Mouse (Mus musculus) heart, embryonic 14.5 days (tissue): ENCODE measurements around the gene Gp1bb. TPM values are rescaled to one million over a fixed set of nuclear protein-coding genes. Genes with fewer than 3 reads are reported as not detected.

Experiments used
- ATAC-seq: fragments of 200-750 bp; cut with Nextera tagmentation; 2 replicates; pipeline ENCODE4 v1.8.0; 2017; ENCODE audit warnings: low read depth, moderate TSS enrichment; ENCODE audit not compliant: insufficient number of reproducible peaks, insufficient read depth, low FRiP score
- H3K27ac ChIP-seq, 2 experiments: fragments of 200-500 bp in 1 of 2; fragments of 300-500 bp in 1 of 2; sonication (generic) in 1 of 2; replicated peaks in 1 of 2; 2 replicates each; pipeline ENCODE4 v1.5.1; 2012 to 2014; ENCODE audit warnings: low read depth in 2 of 2, low read length in 2 of 2, control low read depth in 1 of 2, mild to moderate bottlenecking in 1 of 2, mixed read lengths in 1 of 2; ENCODE audit not compliant: control insufficient read depth in 1 of 2, insufficient read depth in 1 of 2
- H3K27me3 ChIP-seq: fragments of 300-500 bp; sonication (generic); 2 replicates; pipeline ENCODE4 v1.6.1; 2014; ENCODE audit warnings: mild to moderate bottlenecking, low read length, control low read depth; ENCODE audit not compliant: control insufficient read depth, insufficient read depth
- H3K36me3 ChIP-seq: fragments of 300-500 bp; sonication (generic); 2 replicates; pipeline ENCODE4 v1.6.1; 2014; ENCODE audit warnings: mild to moderate bottlenecking, control low read depth, low read length, mixed read lengths; ENCODE audit not compliant: control insufficient read depth, insufficient read depth
- H3K4me1 ChIP-seq, 2 experiments: fragments of 200-500 bp in 1 of 2; fragments of 300-500 bp in 1 of 2; sonication (generic) in 1 of 2; 2 replicates each; pipeline ENCODE4 v1.6.1; 2012 to 2014; ENCODE audit warnings: low read length in 2 of 2, control low read depth in 1 of 2, mixed read lengths in 1 of 2; ENCODE audit not compliant: control insufficient read depth in 2 of 2, insufficient read depth in 2 of 2
- H3K4me2 ChIP-seq: fragments of 300-500 bp; sonication (generic); 2 replicates; pipeline ENCODE4 v1.6.1; 2014; ENCODE audit warnings: mild to moderate bottlenecking, low read length
- H3K4me3 ChIP-seq, 2 experiments: fragments of 200-500 bp in 1 of 2; fragments of 300-500 bp in 1 of 2; sonication (generic) in 1 of 2; 2 replicates each; pipeline ENCODE4 v1.5.1; 2012 to 2014; ENCODE audit warnings: low read length in 2 of 2, mild to moderate bottlenecking in 2 of 2, control low read depth in 1 of 2, low read depth in 1 of 2, moderate library complexity in 1 of 2; ENCODE audit not compliant: control insufficient read depth in 1 of 2, insufficient read depth in 1 of 2
- H3K9ac ChIP-seq: fragments of 300-500 bp; sonication (generic); 2 replicates; pipeline ENCODE4 v1.6.1; 2014; ENCODE audit warnings: mild to moderate bottlenecking, low read length
- H3K9me3 ChIP-seq: fragments of 300-500 bp; sonication (generic); 2 replicates; pipeline ENCODE4 v1.6.1; 2016; ENCODE audit warnings: low read length, control low read depth; ENCODE audit not compliant: control insufficient read depth
- WGBS: fragments of 180-500 bp; shearing (Covaris S2); extraction: QIAGEN DNeasy Blood & Tissue Kit; methylation state at CpG from one replicate; pipeline ENCODE4 v1.1.7; 2014; 5-methylcytosine and 5-hydroxymethylcytosine counted together
- polyA plus RNA-seq: library from polyadenylated mRNA; unstranded; fragments of >200 nt; fragmentation: Nextera tagmentation; extraction: Ambion mirVana; gene quantifications from 2 replicates; pipeline ENCODE4 v1.2.1, GENCODE M21; 2014

Gp1bb gene
- polyA plus RNA-seq, 1 experiment from 2014 or later: 4.5 TPM

GRCm38 (mm10) chr16:18617370-18618065 is 4.7 kb downstream of the Gp1bb start:
- no peaks in the 10 kb centered on the region for H3K36me3 ChIP-seq
- 0 out of 2 replicates have a peak, but pooled peaks have one; percentile 9 for ATAC-seq
- no peaks in the 10 kb centered on the region for H3K9me3 ChIP-seq
- H3K4me1 ChIP-seq: peaks cover 11 to 20% of the 10 kb centered on the region in 2 experiments; a peak in 3 of 4 replicates
- H3K9ac ChIP-seq: no peak overlapping the region
- 2% methylated on average over 26 of the region's 27 CpGs for WGBS
- no peak overlapping the region for H3K27ac ChIP-seq
- peak overlapping the region; percentile 52 for H3K4me2 ChIP-seq
- 0 out of 4 replicates have a peak overlapping the region, but pooled peaks of 1 of the 2 experiments have one; percentile 3 for H3K4me3 ChIP-seq
- peaks cover 86% of the 10 kb centered on the region for H3K27me3 ChIP-seq

DNA sequence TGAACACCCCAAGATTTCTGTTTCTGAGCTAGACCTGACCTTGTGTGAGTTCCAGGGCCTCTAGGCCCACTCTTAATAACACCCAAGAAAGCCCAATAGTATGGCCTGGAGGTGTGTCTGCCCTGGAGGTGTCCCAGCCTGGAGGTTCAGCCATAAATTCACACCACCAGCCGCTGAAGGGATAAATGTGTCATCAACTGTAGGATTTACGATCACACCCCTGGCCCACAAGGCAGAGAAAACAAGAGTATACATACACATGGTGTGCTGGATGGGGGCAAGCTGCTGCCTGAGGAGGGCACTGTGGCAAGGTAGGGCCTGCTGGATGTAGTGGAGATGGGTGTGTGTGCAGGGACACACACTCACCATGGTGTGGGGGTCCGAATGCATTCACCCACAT is 8.9 kb downstream of the Gp1bb start:
- Histone ChIP-seq H3K4me2 (no peak overlapping the region), H3K27ac (no peak overlapping the region), H3K9ac (no peak overlapping the region), H3K9me3 (no peaks in the 10 kb centered on the region), H3K4me3 (no peak overlapping the region), H3K36me3 (no peaks in the 10 kb centered on the region), H3K27me3 (peaks cover 68% of the 10 kb centered on the region), H3K4me1 (peaks cover 7 to 10% of the 10 kb centered on the region in 2 experiments; a peak in 2 of 4 replicates)
- no peak for ATAC-seq
- 79% methylated on average over 3 of the region's 3 CpGs for WGBS

DNA sequence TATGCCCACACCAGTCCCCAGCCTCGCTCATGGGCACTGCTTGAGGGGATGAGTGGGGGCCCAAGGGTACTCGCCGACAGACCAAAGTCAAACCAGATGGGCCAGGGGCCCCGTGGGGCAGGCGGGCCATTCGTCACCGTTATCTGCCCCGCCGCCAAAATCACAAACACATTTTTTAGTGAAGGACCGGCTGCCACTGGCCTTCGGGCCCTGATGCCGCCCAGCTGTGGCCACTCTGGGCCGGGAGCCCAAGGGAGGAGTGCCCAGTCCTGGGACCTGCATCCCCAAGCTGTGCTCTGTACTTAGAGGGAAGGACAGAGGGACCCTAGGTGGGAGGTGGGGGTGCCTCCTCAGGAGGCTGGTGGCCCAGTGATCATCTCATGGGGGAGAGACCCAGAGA is 10.5 kb downstream of the Gp1bb start:
- H3K4me2 ChIP-seq: no peak overlapping the region
- H3K9me3 ChIP-seq: no peaks in the 10 kb centered on the region
- peaks cover 61% of the 10 kb centered on the region for H3K27me3 ChIP-seq
- H3K9ac ChIP-seq: no peak overlapping the region
- ATAC-seq: no peak; the same call in 1 of the 2 replicates
- H3K36me3 ChIP-seq: no peaks in the 10 kb centered on the region
- whole genome bisulfite sequencing: 38% methylated on average over 13 of the region's 13 CpGs
- H3K27ac ChIP-seq: no peak overlapping the region
- peaks cover 5% of the 10 kb centered on the region in 2 experiments; a peak in 1 of 4 replicates for H3K4me1 ChIP-seq
- no peak overlapping the region for H3K4me3 ChIP-seq

DNA sequence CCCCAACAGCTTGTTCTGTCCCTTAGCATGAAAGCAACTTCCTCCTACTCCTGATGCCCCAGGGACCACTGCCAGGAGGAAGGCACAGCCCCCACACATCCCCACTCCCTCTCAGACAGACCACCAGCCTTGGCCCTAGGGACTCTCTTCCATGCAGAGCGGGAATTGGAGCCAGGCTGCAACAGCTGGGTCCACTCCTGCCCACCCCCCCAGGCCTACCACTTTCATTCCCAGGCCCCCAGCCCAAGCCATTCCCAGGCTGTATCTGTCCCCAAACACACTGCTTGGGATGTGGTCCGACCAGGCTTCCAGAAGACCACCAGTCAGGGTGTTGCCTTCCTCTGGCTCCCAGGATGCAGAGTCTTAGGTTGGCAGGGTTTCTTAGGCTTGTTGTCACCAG is 13.1 kb downstream of the Gp1bb start:
- 67% methylated on average over 2 of the region's 2 CpGs for WGBS
- no peak overlapping the region for H3K27ac ChIP-seq
- H3K36me3 ChIP-seq: no peaks in the 10 kb centered on the region
- H3K9me3 ChIP-seq: no peaks in the 10 kb centered on the region
- no peak overlapping the region for H3K4me2 ChIP-seq
- no peak overlapping the region for H3K4me3 ChIP-seq
- peaks cover 45% of the 10 kb centered on the region for H3K27me3 ChIP-seq
- H3K4me1 ChIP-seq: peaks cover 14 to 19% of the 10 kb centered on the region in 2 experiments
- ATAC-seq: no peak
- H3K9ac ChIP-seq: no peak overlapping the region

DNA sequence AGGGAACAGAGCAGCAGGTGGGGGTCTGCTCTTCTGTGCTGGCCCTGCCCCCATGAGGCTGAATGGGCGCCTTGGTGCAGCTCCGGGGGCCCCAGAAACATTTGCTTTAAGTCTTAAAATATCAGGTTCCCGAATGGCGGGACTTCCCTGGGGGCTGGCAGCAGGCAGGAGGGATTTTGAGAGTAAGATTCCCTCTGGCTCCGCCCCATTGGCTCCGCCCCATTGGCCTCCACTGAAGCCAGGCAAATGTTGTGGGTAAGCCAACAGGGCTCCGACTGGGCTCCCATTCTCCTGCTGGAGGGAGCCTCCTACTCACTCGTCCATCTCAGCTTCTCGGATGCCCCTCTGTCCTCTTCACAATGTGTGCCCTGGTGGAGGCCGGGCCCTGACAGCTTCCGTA is 14.0 kb downstream of the Gp1bb start:
- ATAC-seq: no peak
- H3K4me2 ChIP-seq: no peak overlapping the region

GRCm38 (mm10) chr16:18605705-18606104 is 16.5 kb downstream of the Gp1bb start:
- Histone ChIP-seq H3K9me3 (no peaks in the 10 kb centered on the region), H3K4me3 (no peak overlapping the region), H3K9ac (no peak overlapping the region), H3K27me3 (peaks cover 20% of the 10 kb centered on the region), H3K4me1 (peaks cover 17 to 22% of the 10 kb centered on the region in 2 experiments), H3K27ac (no peak overlapping the region), H3K4me2 (no peak overlapping the region), H3K36me3 (no peaks in the 10 kb centered on the region)
- 84% methylated on average over 5 of the region's 5 CpGs for whole genome bisulfite sequencing
- ATAC-seq: no peak

More for the DNA sequence above, 14.0 kb downstream of the Gp1bb start:
- Histone ChIP-seq H3K4me3 (no peak overlapping the region), H3K4me1 (peaks cover 19 to 24% of the 10 kb centered on the region in 2 experiments), H3K27ac (no peak overlapping the region), H3K36me3 (no peaks in the 10 kb centered on the region), H3K9me3 (no peaks in the 10 kb centered on the region), H3K9ac (no peak overlapping the region), H3K27me3 (peaks cover 38% of the 10 kb centered on the region)
- WGBS: 16% methylated on average over 11 of the region's 11 CpGs

DNA sequence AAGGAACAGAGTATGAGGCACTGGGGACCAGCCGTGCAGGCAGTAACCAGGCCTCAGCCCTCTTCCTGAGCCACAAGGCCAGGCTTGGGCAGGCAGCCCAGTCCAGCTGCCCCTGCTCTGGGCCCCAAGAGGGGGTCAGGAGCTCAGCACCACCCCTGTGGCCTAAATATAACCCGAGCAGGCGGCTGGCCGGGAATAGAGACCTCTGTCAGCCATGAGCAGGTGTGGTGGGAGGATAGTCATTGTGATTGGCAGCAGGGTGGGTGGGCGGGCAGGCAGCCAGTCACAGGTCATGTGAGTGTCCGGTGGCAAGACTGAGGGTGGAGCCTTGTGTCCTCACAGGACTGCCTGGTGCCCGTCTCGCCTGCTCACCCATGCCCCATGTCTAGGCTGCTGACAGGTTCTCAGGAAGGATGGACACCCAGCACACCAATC is 17.9 kb downstream of the Gp1bb start:
- H3K9me3 ChIP-seq: no peaks in the 10 kb centered on the region
- peak overlapping the region; percentile 56 to 70 for H3K27ac ChIP-seq
- no peak overlapping the region for H3K4me3 ChIP-seq
- peak; percentile 52 for ATAC-seq
- H3K27me3 ChIP-seq: peaks cover 11% of the 10 kb centered on the region; the same call in 1 of the 2 replicates
- H3K36me3 ChIP-seq: no peaks in the 10 kb centered on the region
- peak overlapping the region; percentile 3; the same call in 1 of the 2 replicates for H3K9ac ChIP-seq
- WGBS: 24% methylated on average over 7 of the region's 8 CpGs
- H3K4me2 ChIP-seq: no peak overlapping the region
- peaks cover 17 to 22% of the 10 kb centered on the region in 2 experiments for H3K4me1 ChIP-seq
